Mouse (Mus musculus): ENCODE results near the gene Grin2a. TPM values are rescaled to one million over a fixed set of nuclear protein-coding genes. Genes with fewer than 3 reads are reported as not detected.

Gene Grin2a
- polyA plus RNA-seq, 1 experiment: 0.01 TPM

GRCm38 (mm10) chr16:9900996-9901395 lies 94.4 kb downstream of the Grin2a start:
- Histone ChIP-seq H3K4me1 (ENCODE audit: control insufficient read depth) (no peaks in the 10 kb centered on the region), H3K9me3 (ENCODE audit: control insufficient read depth, low read length) (no peaks in the 10 kb centered on the region), H3K27me3 (ENCODE audit: control insufficient read depth) (no peaks in the 10 kb centered on the region), H3K4me3 (replicated peaks) (no peak overlapping the region), H3K36me3 (ENCODE audit: control insufficient read depth) (no peaks in the 10 kb centered on the region)
- no peak for TF ChIP-seq TAL1 (IDR thresholded peaks at IDR 0.05; ENCODE audit: low read length)
- TF ChIP-seq GATA1 (IDR thresholded peaks at IDR 0.05; ENCODE audit: low read length): no peak

DNA sequence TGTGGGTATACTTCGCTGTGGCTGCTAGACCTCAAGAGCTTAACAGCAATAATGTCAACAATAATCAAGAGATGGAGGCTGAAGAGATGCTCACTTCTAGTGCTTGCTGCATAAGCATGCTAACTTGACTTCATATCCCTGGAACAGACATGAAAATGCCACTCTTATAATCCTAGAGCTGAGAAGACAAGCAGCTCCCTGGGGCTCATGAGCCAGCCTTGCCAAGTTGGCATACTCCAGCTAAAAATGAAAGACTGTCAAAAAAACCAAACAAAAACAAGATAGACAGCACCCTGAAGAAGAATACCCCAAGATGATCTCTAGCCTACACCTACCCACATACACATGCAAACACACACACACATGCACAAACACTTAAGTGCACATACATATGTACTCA lies 95.2 kb downstream of the Grin2a start:
- no peaks in the 10 kb centered on the region for H3K9me3 ChIP-seq (ENCODE audit: control insufficient read depth, low read length)
- no peaks in the 10 kb centered on the region for H3K36me3 ChIP-seq (ENCODE audit: control insufficient read depth)
- H3K27me3 ChIP-seq (ENCODE audit: control insufficient read depth): no peaks in the 10 kb centered on the region
- TF ChIP-seq TAL1 (IDR thresholded peaks at IDR 0.05; ENCODE audit: low read length): no peak
- TF ChIP-seq GATA1 (IDR thresholded peaks at IDR 0.05; ENCODE audit: low read length): no peak
- no peak overlapping the region for H3K4me3 ChIP-seq (replicated peaks)
- H3K4me1 ChIP-seq (ENCODE audit: control insufficient read depth): no peaks in the 10 kb centered on the region

DNA sequence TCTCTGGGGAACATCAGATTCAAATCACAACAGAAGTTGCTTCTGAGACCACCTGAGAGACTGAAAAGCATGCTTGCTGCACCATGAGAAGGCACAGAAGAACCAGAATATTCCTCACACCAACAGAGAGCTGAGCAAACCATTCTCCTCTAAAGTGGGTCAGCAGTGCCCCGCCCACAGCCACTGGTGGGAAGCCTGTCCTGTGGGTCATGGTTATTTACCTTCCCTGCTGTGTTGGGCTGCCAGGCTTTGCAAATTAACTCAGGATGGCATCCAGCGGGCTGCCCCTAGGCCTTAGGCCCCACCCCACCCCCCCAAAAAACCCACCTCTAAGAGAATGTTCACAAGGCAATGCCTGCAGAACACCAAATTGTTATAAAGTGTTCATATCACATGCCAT lies 96.2 kb downstream of the Grin2a start:
- Histone ChIP-seq H3K27me3 (ENCODE audit: control insufficient read depth) (no peaks in the 10 kb centered on the region), H3K9me3 (ENCODE audit: control insufficient read depth, low read length) (no peaks in the 10 kb centered on the region), H3K4me3 (replicated peaks) (no peak overlapping the region), H3K36me3 (ENCODE audit: control insufficient read depth) (no peaks in the 10 kb centered on the region), H3K4me1 (ENCODE audit: control insufficient read depth) (no peaks in the 10 kb centered on the region)
- TF ChIP-seq TAL1 (IDR thresholded peaks at IDR 0.05; ENCODE audit: low read length) (no peak), GATA1 (IDR thresholded peaks at IDR 0.05; ENCODE audit: low read length) (no peak)

- H3K27me3 ChIP-seq (ENCODE audit: control insufficient read depth): no peaks in the 10 kb centered on the region
- no peaks in the 10 kb centered on the region for H3K4me1 ChIP-seq (ENCODE audit: control insufficient read depth)
- H3K36me3 ChIP-seq (ENCODE audit: control insufficient read depth): no peaks in the 10 kb centered on the region
- no peak overlapping the region for H3K4me3 ChIP-seq (replicated peaks)
- TF ChIP-seq TAL1 (IDR thresholded peaks at IDR 0.05; ENCODE audit: low read length) (no peak), GATA1 (IDR thresholded peaks at IDR 0.05; ENCODE audit: low read length) (no peak)
- H3K9me3 ChIP-seq (ENCODE audit: control insufficient read depth, low read length): no peaks in the 10 kb centered on the region; the same call in 1 of the 2 replicates
Observed at GRCm38 (mm10) chr16:9895581-9895980, 99.8 kb downstream of the Grin2a start.

DNA sequence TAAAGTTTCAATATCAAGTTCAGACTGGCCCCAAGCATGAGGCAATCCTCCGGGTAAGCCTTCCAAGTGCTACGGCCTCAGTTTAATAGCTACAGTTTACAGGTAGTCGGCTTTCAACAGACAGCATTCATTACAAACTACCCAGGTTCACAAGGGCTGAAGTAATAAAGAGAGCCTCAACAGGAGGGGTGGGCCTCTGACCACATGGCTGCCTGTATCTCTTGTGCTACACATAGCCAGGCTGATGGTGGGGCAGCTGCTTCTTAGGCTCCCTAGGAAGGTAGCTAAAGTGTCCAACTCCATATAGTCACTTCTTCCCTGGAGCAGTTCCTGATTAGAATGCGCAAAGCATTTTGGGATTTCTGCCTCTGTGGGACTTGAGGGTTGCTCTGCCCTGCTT lies 109.2 kb downstream of the Grin2a start:
- Histone ChIP-seq H3K36me3 (ENCODE audit: control insufficient read depth) (no peaks in the 10 kb centered on the region), H3K4me3 (replicated peaks) (no peak overlapping the region), H3K9me3 (ENCODE audit: control insufficient read depth, low read length) (peaks cover 3% of the 10 kb centered on the region; the same call in 1 of the 2 replicates), H3K4me1 (ENCODE audit: control insufficient read depth) (no peaks in the 10 kb centered on the region), H3K27me3 (ENCODE audit: control insufficient read depth) (no peaks in the 10 kb centered on the region)
- TF ChIP-seq TAL1 (IDR thresholded peaks at IDR 0.05; ENCODE audit: low read length) (no peak), GATA1 (IDR thresholded peaks at IDR 0.05; ENCODE audit: low read length) (no peak)

DNA sequence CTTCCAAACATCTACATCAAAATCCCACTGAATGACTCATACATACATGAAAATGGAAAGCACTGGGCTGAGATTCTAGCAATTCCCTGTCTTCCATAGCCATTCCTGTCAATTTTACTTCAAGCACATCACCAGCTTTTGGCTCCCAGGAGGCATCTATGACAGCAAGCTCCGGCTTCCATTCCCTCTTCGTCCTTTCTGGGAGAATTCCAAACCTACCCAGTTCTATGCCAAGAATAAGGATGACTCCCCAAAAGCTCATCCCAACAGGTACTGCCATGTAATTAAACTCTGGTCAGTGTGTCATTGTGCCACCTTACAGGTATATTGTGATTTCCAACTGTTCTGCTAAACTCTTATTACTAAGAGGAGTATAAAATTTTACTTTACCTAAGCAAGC lies 111.2 kb downstream of the Grin2a start:
- TF ChIP-seq TAL1 (IDR thresholded peaks at IDR 0.05; ENCODE audit: low read length): no peak
- no peak for TF ChIP-seq GATA1 (IDR thresholded peaks at IDR 0.05; ENCODE audit: low read length)
- H3K27me3 ChIP-seq (ENCODE audit: control insufficient read depth): no peaks in the 10 kb centered on the region
- peaks cover 3% of the 10 kb centered on the region; the same call in 1 of the 2 replicates for H3K9me3 ChIP-seq (ENCODE audit: control insufficient read depth, low read length)
- H3K4me1 ChIP-seq (ENCODE audit: control insufficient read depth): no peaks in the 10 kb centered on the region
- H3K4me3 ChIP-seq (replicated peaks): no peak overlapping the region
- no peaks in the 10 kb centered on the region for H3K36me3 ChIP-seq (ENCODE audit: control insufficient read depth)

DNA sequence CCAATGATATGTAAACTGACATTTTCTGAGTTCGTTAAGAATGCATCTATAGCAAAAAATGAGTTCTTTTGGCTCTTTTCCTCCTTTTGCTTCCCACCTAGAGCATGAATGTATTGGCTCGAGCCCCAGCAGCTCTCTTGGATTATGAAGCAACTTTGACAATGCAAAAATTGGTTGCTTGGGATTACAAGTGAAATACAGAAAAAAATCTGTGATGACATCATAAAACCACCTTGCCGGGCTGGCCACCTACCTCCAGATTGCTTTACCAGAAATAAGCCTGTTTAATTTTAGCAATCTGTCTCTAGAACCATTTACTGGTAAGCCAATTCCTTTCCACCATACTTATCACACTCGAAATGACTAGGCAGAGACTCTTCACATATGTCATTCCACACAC lies 112.9 kb downstream of the Grin2a start:
- Histone ChIP-seq H3K4me1 (ENCODE audit: control insufficient read depth) (no peaks in the 10 kb centered on the region), H3K4me3 (replicated peaks) (no peak overlapping the region), H3K27me3 (ENCODE audit: control insufficient read depth) (no peaks in the 10 kb centered on the region), H3K9me3 (ENCODE audit: control insufficient read depth, low read length) (peaks cover 3% of the 10 kb centered on the region; the same call in 1 of the 2 replicates), H3K36me3 (ENCODE audit: control insufficient read depth) (no peaks in the 10 kb centered on the region)
- TF ChIP-seq GATA1 (IDR thresholded peaks at IDR 0.05; ENCODE audit: low read length): no peak
- TF ChIP-seq TAL1 (IDR thresholded peaks at IDR 0.05; ENCODE audit: low read length): no peak

GRCm38 (mm10) chr16:9873001-9873400 lies 122.4 kb downstream of the Grin2a start:
- H3K4me3 ChIP-seq (replicated peaks): no peak overlapping the region
- H3K27me3 ChIP-seq (ENCODE audit: control insufficient read depth): no peaks in the 10 kb centered on the region
- H3K4me1 ChIP-seq (ENCODE audit: control insufficient read depth): no peaks in the 10 kb centered on the region
- TF ChIP-seq GATA1 (IDR thresholded peaks at IDR 0.05; ENCODE audit: low read length) (no peak), TAL1 (IDR thresholded peaks at IDR 0.05; ENCODE audit: low read length) (no peak)
- H3K36me3 ChIP-seq (ENCODE audit: control insufficient read depth): no peaks in the 10 kb centered on the region
- peaks cover 4% of the 10 kb centered on the region for H3K9me3 ChIP-seq (ENCODE audit: control insufficient read depth, low read length)

GRCm38 (mm10) chr16:9865710-9866109 lies 129.7 kb downstream of the Grin2a start:
- Histone ChIP-seq H3K36me3 (ENCODE audit: control insufficient read depth) (no peaks in the 10 kb centered on the region), H3K4me3 (replicated peaks) (no peak overlapping the region), H3K4me1 (ENCODE audit: control insufficient read depth) (no peaks in the 10 kb centered on the region), H3K27me3 (ENCODE audit: control insufficient read depth) (no peaks in the 10 kb centered on the region), H3K9me3 (ENCODE audit: control insufficient read depth, low read length) (peaks cover 17% of the 10 kb centered on the region)
- TF ChIP-seq TAL1 (IDR thresholded peaks at IDR 0.05; ENCODE audit: low read length) (no peak), GATA1 (IDR thresholded peaks at IDR 0.05; ENCODE audit: low read length) (no peak)

- Histone ChIP-seq H3K4me3 (replicated peaks) (no peak overlapping the region), H3K9me3 (ENCODE audit: control insufficient read depth, low read length) (peaks cover 17% of the 10 kb centered on the region), H3K4me1 (ENCODE audit: control insufficient read depth) (no peaks in the 10 kb centered on the region), H3K27me3 (ENCODE audit: control insufficient read depth) (no peaks in the 10 kb centered on the region), H3K36me3 (ENCODE audit: control insufficient read depth) (no peaks in the 10 kb centered on the region)
- TF ChIP-seq TAL1 (IDR thresholded peaks at IDR 0.05; ENCODE audit: low read length) (no peak), GATA1 (IDR thresholded peaks at IDR 0.05; ENCODE audit: low read length) (no peak)
Observed at GRCm38 (mm10) chr16:9865039-9865438, 130.3 kb downstream of the Grin2a start.
